Mouse (Mus musculus): ENCODE data around the gene Tbc1d23. TPM values are rescaled to one million over a fixed set of nuclear protein-coding genes. Genes with fewer than 3 reads are reported as not detected.
A peak's percentile ranks its signal among the peaks of the same experiment; 100 is the strongest.

Gene Tbc1d23
- 8.6 and 10.7 TPM in 2 replicates for polyA plus RNA-seq (2012; rRNA removed)

GRCm38 (mm10) chr16:57231089-57231936 is at the start of gene Tbc1d23:
TSS of gene Tbc1d23 (minus strand) at chr16:57231504.
- TF ChIP-seq POLR2A (IDR thresholded peaks at IDR 0.05; ENCODE audit: low read depth, low read length) (peak; percentile 34), CTCF (conservative IDR thresholded peaks at IDR 0.05; ENCODE audit: insufficient read depth, insufficient read length, low read depth, low read length) (no peak)
- no peaks in the 10 kb centered on the region for H3K36me3 ChIP-seq (ENCODE audit: control insufficient read depth, insufficient read depth, low read length)
- peaks cover 3% of the 10 kb centered on the region; the same call in 1 of the 2 replicates for H3K4me1 ChIP-seq (ENCODE audit: control insufficient read depth, insufficient read depth, low read length)
- peak within 1 kb of the TSS; percentile 71 for H3K4me3 ChIP-seq (ENCODE audit: insufficient read depth, low read depth, low read length)
- H3K27ac ChIP-seq (ENCODE audit: insufficient read depth, low read depth, low read length): peak within 1 kb of the TSS; percentile 12; the same call in 1 of the 2 replicates
- DNase-seq: peak; percentile 99
- under 1% methylated on average over 42 of the region's 42 CpGs for WGBS
- H3K27me3 ChIP-seq (replicated peaks; ENCODE audit: control insufficient read depth, insufficient read depth, low read length): no peaks in the 10 kb centered on the region

GRCm38 (mm10) chr16:57280221-57281217 is 49.2 kb upstream of the Tbc1d23 start:
- Histone ChIP-seq H3K27me3 (replicated peaks; ENCODE audit: control insufficient read depth, insufficient read depth, low read length) (no peaks in the 10 kb centered on the region), H3K4me1 (ENCODE audit: control insufficient read depth, insufficient read depth, low read length) (no peaks in the 10 kb centered on the region), H3K36me3 (ENCODE audit: control insufficient read depth, insufficient read depth, low read length) (no peaks in the 10 kb centered on the region), H3K4me3 (ENCODE audit: insufficient read depth, low read depth, low read length) (no peak overlapping the region), H3K27ac (ENCODE audit: insufficient read depth, low read depth, low read length) (no peak overlapping the region)
- WGBS: 80% methylated on average over 31 of the region's 31 CpGs
- TF ChIP-seq CTCF (conservative IDR thresholded peaks at IDR 0.05; ENCODE audit: insufficient read depth, insufficient read length, low read depth, low read length) (no peak), POLR2A (IDR thresholded peaks at IDR 0.05; ENCODE audit: low read depth, low read length) (no peak)
- peak; percentile 6 for DNase-seq

- WGBS: 86% methylated on average over 12 of the region's 12 CpGs
- no peaks in the 10 kb centered on the region for H3K27me3 ChIP-seq (replicated peaks; ENCODE audit: control insufficient read depth, insufficient read depth, low read length)
- no peaks in the 10 kb centered on the region for H3K36me3 ChIP-seq (ENCODE audit: control insufficient read depth, insufficient read depth, low read length)
- no peaks in the 10 kb centered on the region for H3K4me1 ChIP-seq (ENCODE audit: control insufficient read depth, insufficient read depth, low read length)
- no peak for TF ChIP-seq POLR2A (IDR thresholded peaks at IDR 0.05; ENCODE audit: low read depth, low read length)
- TF ChIP-seq CTCF (conservative IDR thresholded peaks at IDR 0.05; ENCODE audit: insufficient read depth, insufficient read length, low read depth, low read length): no peak
- no peak for DNase-seq
- H3K27ac ChIP-seq (ENCODE audit: insufficient read depth, low read depth, low read length): no peak overlapping the region
- no peak overlapping the region for H3K4me3 ChIP-seq (ENCODE audit: insufficient read depth, low read depth, low read length)
Measured at GRCm38 (mm10) chr16:57278976-57279626, 47.8 kb upstream of the Tbc1d23 start.

- Histone ChIP-seq H3K36me3 (ENCODE audit: control insufficient read depth, insufficient read depth, low read length) (no peaks in the 10 kb centered on the region), H3K4me3 (ENCODE audit: insufficient read depth, low read depth, low read length) (no peak overlapping the region), H3K27ac (ENCODE audit: insufficient read depth, low read depth, low read length) (no peak overlapping the region), H3K4me1 (ENCODE audit: control insufficient read depth, insufficient read depth, low read length) (no peaks in the 10 kb centered on the region), H3K27me3 (replicated peaks; ENCODE audit: control insufficient read depth, insufficient read depth, low read length) (no peaks in the 10 kb centered on the region)
- DNase-seq: no peak
- 93% methylated on average over 13 of the region's 13 CpGs for WGBS
- TF ChIP-seq CTCF (conservative IDR thresholded peaks at IDR 0.05; ENCODE audit: insufficient read depth, insufficient read length, low read depth, low read length) (no peak), POLR2A (IDR thresholded peaks at IDR 0.05; ENCODE audit: low read depth, low read length) (no peak)
Measured at GRCm38 (mm10) chr16:57269751-57270150, 38.4 kb upstream of the Tbc1d23 start.

- Histone ChIP-seq H3K27ac (ENCODE audit: insufficient read depth, low read depth, low read length) (no peak overlapping the region), H3K4me1 (ENCODE audit: control insufficient read depth, insufficient read depth, low read length) (no peaks in the 10 kb centered on the region), H3K27me3 (replicated peaks; ENCODE audit: control insufficient read depth, insufficient read depth, low read length) (no peaks in the 10 kb centered on the region), H3K4me3 (ENCODE audit: insufficient read depth, low read depth, low read length) (no peak overlapping the region), H3K36me3 (ENCODE audit: control insufficient read depth, insufficient read depth, low read length) (no peaks in the 10 kb centered on the region)
- WGBS: 88% methylated on average over 14 of the region's 14 CpGs
- no peak for DNase-seq
- TF ChIP-seq CTCF (conservative IDR thresholded peaks at IDR 0.05; ENCODE audit: insufficient read depth, insufficient read length, low read depth, low read length): no peak
- no peak for TF ChIP-seq POLR2A (IDR thresholded peaks at IDR 0.05; ENCODE audit: low read depth, low read length)
Measured at GRCm38 (mm10) chr16:57268058-57268841, 36.9 kb upstream of the Tbc1d23 start.

- Histone ChIP-seq H3K27ac (ENCODE audit: insufficient read depth, low read depth, low read length) (no peak overlapping the region; the same call in 1 of the 2 replicates), H3K4me3 (ENCODE audit: insufficient read depth, low read depth, low read length) (no peak overlapping the region), H3K27me3 (replicated peaks; ENCODE audit: control insufficient read depth, insufficient read depth, low read length) (no peaks in the 10 kb centered on the region), H3K36me3 (ENCODE audit: control insufficient read depth, insufficient read depth, low read length) (no peaks in the 10 kb centered on the region), H3K4me1 (ENCODE audit: control insufficient read depth, insufficient read depth, low read length) (no peaks in the 10 kb centered on the region)
- TF ChIP-seq CTCF (conservative IDR thresholded peaks at IDR 0.05; ENCODE audit: insufficient read depth, insufficient read length, low read depth, low read length) (no peak), POLR2A (IDR thresholded peaks at IDR 0.05; ENCODE audit: low read depth, low read length) (no peak)
- 22% methylated on average over 1 of the region's 1 CpGs for WGBS
- peak; percentile 39 for DNase-seq
Measured at GRCm38 (mm10) chr16:57267068-57267467, 35.8 kb upstream of the Tbc1d23 start.

Measured in kidney, adult 2 months (tissue).